In the genomic region with DNA sequence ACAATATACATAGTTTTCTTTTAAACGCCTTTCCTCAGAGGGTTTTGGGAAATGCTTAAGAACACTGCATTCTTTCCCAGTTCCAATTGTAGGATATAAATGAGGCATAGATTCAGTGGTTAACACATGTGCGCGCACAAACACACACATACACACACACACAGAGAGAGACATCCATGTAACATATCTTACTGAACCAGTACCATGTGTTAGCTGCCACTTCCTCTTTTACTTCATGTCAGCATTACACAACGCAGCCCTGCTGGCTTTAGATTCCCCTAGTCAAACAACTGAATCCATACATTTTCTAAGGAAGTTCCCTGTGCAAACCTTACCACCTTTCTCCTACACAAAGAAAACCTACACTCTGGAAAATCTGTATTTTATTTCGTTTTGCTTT, we compare ENCODE assay signal across 29 mouse cellular contexts.
DNase-seq lines count a peak whose midpoint lies in the region; ATAC-seq and TF ChIP-seq lines count a peak whose summit lies in the region.
"Had no signal": no experiment of that assay in that cellular context is flagged by ENCODE, and none has a peak within 500 bp of the region (broad histone marks: within the 10 kb centered on the region; RNA-seq: fewer than 3 reads in every experiment).

No protein-coding gene starts in this region.

- H3K9ac ChIP-seq in liver, postnatal 0 days (replicated peaks) = no peak overlapping the region
- H3K9ac ChIP-seq in liver, embryonic 11.5 days (ENCODE audit: low read depth, low read length) = no peak overlapping the region
- H3K9ac ChIP-seq: forebrain, embryonic 12.5 days; forebrain, postnatal 0 days; heart, embryonic 13.5 days; hindbrain, embryonic 12.5 days; intestine, embryonic 15.5 days; limb, embryonic 15.5 days; midbrain, embryonic 12.5 days had no signal

- no peaks in the 10 kb centered on the region for H3K4me1 ChIP-seq in liver, postnatal 0 days (ENCODE audit: insufficient read depth)
- peaks cover 4% of the 10 kb centered on the region; the same call in 1 of the 2 replicates for H3K4me1 ChIP-seq in liver, embryonic 11.5 days (replicated peaks; ENCODE audit: control insufficient read depth, insufficient read depth, low read length)
- H3K4me1 ChIP-seq: forebrain, embryonic 12.5 days; hindbrain, embryonic 12.5 days; intestine, embryonic 15.5 days; limb, embryonic 10.5 days; limb, embryonic 15.5 days; midbrain, embryonic 12.5 days had no signal

- no peak for DNase-seq in liver, postnatal 0 days
- no peak for DNase-seq in liver, embryonic 11.5 days (ENCODE audit: low spot score)
- no peak for DNase-seq in cerebellum, adult 9-11 months
- no peak for DNase-seq in spleen, adult 18-20 months
- DNase-seq: adrenal gland, postnatal 25 days; B cell, adult 2 months; cerebellum, adult 11-12 months; cerebellum, postnatal 10 days; forebrain, postnatal 0 days; heart, postnatal 10 days; kidney, adult 2 months; layer of hippocampus, adult 9-11 months; lung, adult 2 months; lung, postnatal 14 days; retina, postnatal 1 day; right cerebral cortex, postnatal 14 days had no signal

- WGBS in liver, postnatal 0 days (ENCODE audit: insufficient replicate concordance) = 46% methylated on average over 5 of the region's 5 CpGs
- 68% methylated on average over 5 of the region's 5 CpGs for WGBS in liver, embryonic 11.5 days

- no peak overlapping the region for H3K4me2 ChIP-seq in liver, postnatal 0 days (ENCODE audit: low read depth, low read length)
- H3K4me2 ChIP-seq in liver, embryonic 11.5 days = no peak overlapping the region
- H3K4me2 ChIP-seq: forebrain, embryonic 12.5 days; heart, embryonic 13.5 days; hindbrain, embryonic 12.5 days; intestine, embryonic 15.5 days; limb, embryonic 15.5 days; midbrain, embryonic 12.5 days had no signal

- peak; percentile 45; the same call in 1 of the 2 replicates for ATAC-seq in liver, postnatal 0 days
- no peak for ATAC-seq in liver, embryonic 11.5 days (replicated peaks; ENCODE audit: low FRiP score)
- ATAC-seq in common myeloid progenitor, adult 5-6 weeks (replicated peaks; ENCODE audit: low read depth, poor library complexity, severe bottlenecking) = peak; percentile 94
- peak; percentile 95 for ATAC-seq in megakaryocyte progenitor cell, adult 5-6 weeks (replicated peaks; ENCODE audit: poor library complexity)
- ATAC-seq in erythroid progenitor cell, adult 5-6 weeks (replicated peaks; ENCODE audit: low FRiP score, poor library complexity, severe bottlenecking) = no peak
- ATAC-seq: forebrain, postnatal 0 days; hindbrain, postnatal 0 days; intestine, embryonic 15.5 days had no signal

- H3K4me3 ChIP-seq in liver, postnatal 0 days (ENCODE audit: low read depth, low read length) = no peak overlapping the region
- H3K4me3 ChIP-seq in liver, embryonic 11.5 days (ENCODE audit: low read depth, low read length) = no peak overlapping the region
- H3K4me3 ChIP-seq: erythroblast, embryonic 14.5 days; forebrain, embryonic 12.5 days; heart, embryonic 13.5 days; hindbrain, embryonic 12.5 days; intestine, embryonic 15.5 days; limb, embryonic 10.5 days; limb, embryonic 15.5 days; midbrain, embryonic 12.5 days had no signal

- H3K27me3 ChIP-seq in liver, postnatal 0 days (ENCODE audit: insufficient read depth, low read length) = no peaks in the 10 kb centered on the region
- H3K27me3 ChIP-seq in liver, embryonic 11.5 days (replicated peaks; ENCODE audit: control insufficient read depth, insufficient read depth, low read length) = no peaks in the 10 kb centered on the region
- H3K27me3 ChIP-seq: forebrain, embryonic 12.5 days; heart, embryonic 13.5 days; hindbrain, embryonic 12.5 days; intestine, embryonic 15.5 days; limb, embryonic 15.5 days; midbrain, embryonic 12.5 days had no signal

- no peak overlapping the region for H3K27ac ChIP-seq in liver, postnatal 0 days (ENCODE audit: low read depth)
- H3K27ac ChIP-seq in liver, embryonic 11.5 days (ENCODE audit: low read depth, low read length) = no peak overlapping the region
- H3K27ac ChIP-seq: forebrain, embryonic 12.5 days; heart, embryonic 13.5 days; hindbrain, embryonic 12.5 days; hindbrain, postnatal 0 days; intestine, embryonic 15.5 days; kidney, postnatal 0 days; limb, embryonic 10.5 days; limb, embryonic 15.5 days; midbrain, embryonic 12.5 days had no signal

- no peak for TF ChIP-seq EP300 in liver, postnatal 0 days (IDR thresholded peaks at IDR 0.05; ENCODE audit: low read depth)

- no peak for TF ChIP-seq CTCF in liver, postnatal 0 days (IDR thresholded peaks at IDR 0.05; ENCODE audit: low read depth)

- H3K36me3 ChIP-seq in liver, postnatal 0 days (replicated peaks; ENCODE audit: insufficient read depth, low read length) = no peaks in the 10 kb centered on the region
- H3K36me3 ChIP-seq in liver, embryonic 11.5 days (ENCODE audit: control insufficient read depth, insufficient read depth, low read length) = no peaks in the 10 kb centered on the region
- H3K36me3 ChIP-seq: forebrain, embryonic 12.5 days; heart, embryonic 13.5 days; hindbrain, embryonic 12.5 days; intestine, embryonic 15.5 days; limb, embryonic 10.5 days; limb, embryonic 15.5 days; midbrain, embryonic 12.5 days had no signal

- no peaks in the 10 kb centered on the region for H3K9me3 ChIP-seq in liver, postnatal 0 days (ENCODE audit: low read length)
- no peaks in the 10 kb centered on the region for H3K9me3 ChIP-seq in liver, embryonic 11.5 days (ENCODE audit: control insufficient read depth, low read length)
- H3K9me3 ChIP-seq: forebrain, embryonic 12.5 days; heart, embryonic 13.5 days; hindbrain, embryonic 12.5 days; intestine, embryonic 15.5 days; limb, embryonic 10.5 days; limb, embryonic 15.5 days; midbrain, embryonic 12.5 days had no signal

Comparison
In these comparisons a context has a peak if more than half of its experiments do, and no peak if none do; other contexts are left out.
1. ATAC-seq: peak in liver, postnatal 0 days (single experiment), common myeloid progenitor, adult 5-6 weeks (single experiment) and megakaryocyte progenitor cell, adult 5-6 weeks (single experiment); none in liver, embryonic 11.5 days (single experiment) and erythroid progenitor cell, adult 5-6 weeks (single experiment).